Mouse (Mus musculus): ENCODE data around the gene Daam2. TPM values are rescaled to one million over a fixed set of nuclear protein-coding genes. Genes with fewer than 3 reads are reported as not detected.

Gene Daam2
- polyA plus RNA-seq, 1 experiment from 2014 or later: 2.1 TPM

- Histone ChIP-seq H3K36me3 (ENCODE audit: control insufficient read depth, insufficient read depth, low read length) (no peaks in the 10 kb centered on the region), H3K4me2 (ENCODE audit: low read length) (peak overlapping the region; percentile 82), H3K4me1 (ENCODE audit: control insufficient read depth, insufficient read depth, low read depth, low read length) (peaks cover 13% of the 10 kb centered on the region), H3K27ac (ENCODE audit: low read depth, low read length) (no peak overlapping the region), H3K9me3 (ENCODE audit: control insufficient read depth, low read length) (no peaks in the 10 kb centered on the region), H3K9ac (ENCODE audit: low read depth, low read length) (peak overlapping the region; percentile 54), H3K27me3 (replicated peaks; ENCODE audit: control insufficient read depth, insufficient read depth, low read length) (peaks cover 10% of the 10 kb centered on the region), H3K4me3 (ENCODE audit: low read length) (peak overlapping the region; percentile 47)
- 30% methylated on average over 4 of the region's 4 CpGs for WGBS
- peak; percentile 15; the same call in 1 of the 2 replicates for ATAC-seq
Observed at GRCm38 (mm10) chr17:49563416-49563780, 745 bp downstream of the Daam2 start.

- ATAC-seq: no peak
- H3K4me3 ChIP-seq (ENCODE audit: low read length): peak overlapping the region; percentile 47
- H3K27me3 ChIP-seq (replicated peaks; ENCODE audit: control insufficient read depth, insufficient read depth, low read length): peaks cover 10% of the 10 kb centered on the region
- peak overlapping the region; percentile 54 for H3K9ac ChIP-seq (ENCODE audit: low read depth, low read length)
- H3K4me2 ChIP-seq (ENCODE audit: low read length): peak overlapping the region; percentile 82
- WGBS: 32% methylated on average over 4 of the region's 5 CpGs
- H3K27ac ChIP-seq (ENCODE audit: low read depth, low read length): no peak overlapping the region
- no peaks in the 10 kb centered on the region for H3K9me3 ChIP-seq (ENCODE audit: control insufficient read depth, low read length)
- no peaks in the 10 kb centered on the region for H3K36me3 ChIP-seq (ENCODE audit: control insufficient read depth, insufficient read depth, low read length)
- H3K4me1 ChIP-seq (ENCODE audit: control insufficient read depth, insufficient read depth, low read depth, low read length): peaks cover 13% of the 10 kb centered on the region
Observed at GRCm38 (mm10) chr17:49562701-49563415, 1.3 kb downstream of the Daam2 start.

- ATAC-seq: no peak
- no peaks in the 10 kb centered on the region for H3K36me3 ChIP-seq (ENCODE audit: control insufficient read depth, insufficient read depth, low read length)
- 60% methylated on average over 4 of the region's 4 CpGs for WGBS
- peaks cover 13% of the 10 kb centered on the region for H3K4me1 ChIP-seq (ENCODE audit: control insufficient read depth, insufficient read depth, low read depth, low read length)
- H3K27me3 ChIP-seq (replicated peaks; ENCODE audit: control insufficient read depth, insufficient read depth, low read length): peaks cover 10% of the 10 kb centered on the region
- H3K4me2 ChIP-seq (ENCODE audit: low read length): peak overlapping the region; percentile 82
- no peak overlapping the region for H3K27ac ChIP-seq (ENCODE audit: low read depth, low read length)
- no peak overlapping the region for H3K9ac ChIP-seq (ENCODE audit: low read depth, low read length)
- H3K4me3 ChIP-seq (ENCODE audit: low read length): no peak overlapping the region
- no peaks in the 10 kb centered on the region for H3K9me3 ChIP-seq (ENCODE audit: control insufficient read depth, low read length)
Observed at GRCm38 (mm10) chr17:49561985-49562384, 2.2 kb downstream of the Daam2 start.

- 49% methylated on average over 5 of the region's 5 CpGs for WGBS
- peaks cover 13% of the 10 kb centered on the region for H3K4me1 ChIP-seq (ENCODE audit: control insufficient read depth, insufficient read depth, low read depth, low read length)
- no peak overlapping the region for H3K4me2 ChIP-seq (ENCODE audit: low read length)
Observed at GRCm38 (mm10) chr17:49559786-49560289, 4.3 kb downstream of the Daam2 start.

GRCm38 (mm10) chr17:49556169-49556568, 8.0 kb downstream of the Daam2 start:
- Histone ChIP-seq H3K4me1 (ENCODE audit: control insufficient read depth, insufficient read depth, low read depth, low read length) (no peaks in the 10 kb centered on the region), H3K27ac (ENCODE audit: low read depth, low read length) (no peak overlapping the region), H3K9me3 (ENCODE audit: control insufficient read depth, low read length) (no peaks in the 10 kb centered on the region), H3K27me3 (replicated peaks; ENCODE audit: control insufficient read depth, insufficient read depth, low read length) (no peaks in the 10 kb centered on the region), H3K4me2 (ENCODE audit: low read length) (no peak overlapping the region), H3K36me3 (ENCODE audit: control insufficient read depth, insufficient read depth, low read length) (no peaks in the 10 kb centered on the region), H3K9ac (ENCODE audit: low read depth, low read length) (no peak overlapping the region), H3K4me3 (ENCODE audit: low read length) (no peak overlapping the region)
- 91% methylated on average over 3 of the region's 3 CpGs for WGBS
- ATAC-seq: no peak

More at GRCm38 (mm10) chr17:49559786-49560289, 4.3 kb downstream of the Daam2 start:
- Histone ChIP-seq H3K9me3 (ENCODE audit: control insufficient read depth, low read length) (no peaks in the 10 kb centered on the region), H3K27me3 (replicated peaks; ENCODE audit: control insufficient read depth, insufficient read depth, low read length) (peaks cover 10% of the 10 kb centered on the region), H3K36me3 (ENCODE audit: control insufficient read depth, insufficient read depth, low read length) (no peaks in the 10 kb centered on the region), H3K9ac (ENCODE audit: low read depth, low read length) (no peak overlapping the region), H3K4me3 (ENCODE audit: low read length) (no peak overlapping the region), H3K27ac (ENCODE audit: low read depth, low read length) (no peak overlapping the region)
- no peak for ATAC-seq

GRCm38 (mm10) chr17:49551991-49552390, 12.2 kb downstream of the Daam2 start:
- H3K4me2 ChIP-seq (ENCODE audit: low read length): no peak overlapping the region
- no peaks in the 10 kb centered on the region for H3K4me1 ChIP-seq (ENCODE audit: control insufficient read depth, insufficient read depth, low read depth, low read length)
- WGBS: 85% methylated on average over 7 of the region's 7 CpGs
- H3K36me3 ChIP-seq (ENCODE audit: control insufficient read depth, insufficient read depth, low read length): no peaks in the 10 kb centered on the region
- H3K27ac ChIP-seq (ENCODE audit: low read depth, low read length): no peak overlapping the region
- no peaks in the 10 kb centered on the region for H3K27me3 ChIP-seq (replicated peaks; ENCODE audit: control insufficient read depth, insufficient read depth, low read length)
- ATAC-seq: no peak
- H3K9ac ChIP-seq (ENCODE audit: low read depth, low read length): no peak overlapping the region
- no peak overlapping the region for H3K4me3 ChIP-seq (ENCODE audit: low read length)
- H3K9me3 ChIP-seq (ENCODE audit: control insufficient read depth, low read length): no peaks in the 10 kb centered on the region

GRCm38 (mm10) chr17:49551465-49551864, 12.7 kb downstream of the Daam2 start:
- Histone ChIP-seq H3K27me3 (replicated peaks; ENCODE audit: control insufficient read depth, insufficient read depth, low read length) (no peaks in the 10 kb centered on the region), H3K9me3 (ENCODE audit: control insufficient read depth, low read length) (no peaks in the 10 kb centered on the region), H3K27ac (ENCODE audit: low read depth, low read length) (no peak overlapping the region), H3K4me1 (ENCODE audit: control insufficient read depth, insufficient read depth, low read depth, low read length) (no peaks in the 10 kb centered on the region), H3K9ac (ENCODE audit: low read depth, low read length) (no peak overlapping the region), H3K36me3 (ENCODE audit: control insufficient read depth, insufficient read depth, low read length) (no peaks in the 10 kb centered on the region), H3K4me3 (ENCODE audit: low read length) (no peak overlapping the region), H3K4me2 (ENCODE audit: low read length) (no peak overlapping the region)
- 83% methylated on average over 2 of the region's 2 CpGs for WGBS
- no peak for ATAC-seq

- Histone ChIP-seq H3K4me2 (ENCODE audit: low read length) (no peak overlapping the region), H3K27ac (ENCODE audit: low read depth, low read length) (no peak overlapping the region), H3K4me1 (ENCODE audit: control insufficient read depth, insufficient read depth, low read depth, low read length) (no peaks in the 10 kb centered on the region), H3K27me3 (replicated peaks; ENCODE audit: control insufficient read depth, insufficient read depth, low read length) (no peaks in the 10 kb centered on the region), H3K36me3 (ENCODE audit: control insufficient read depth, insufficient read depth, low read length) (no peaks in the 10 kb centered on the region), H3K9me3 (ENCODE audit: control insufficient read depth, low read length) (no peaks in the 10 kb centered on the region), H3K9ac (ENCODE audit: low read depth, low read length) (no peak overlapping the region), H3K4me3 (ENCODE audit: low read length) (no peak overlapping the region)
- WGBS: 61% methylated on average over 4 of the region's 4 CpGs
- no peak for ATAC-seq
Observed at GRCm38 (mm10) chr17:49545997-49546396, 18.1 kb downstream of the Daam2 start.

- Histone ChIP-seq H3K4me2 (ENCODE audit: low read length) (no peak overlapping the region), H3K4me1 (ENCODE audit: control insufficient read depth, insufficient read depth, low read depth, low read length) (no peaks in the 10 kb centered on the region), H3K36me3 (ENCODE audit: control insufficient read depth, insufficient read depth, low read length) (no peaks in the 10 kb centered on the region), H3K9ac (ENCODE audit: low read depth, low read length) (no peak overlapping the region), H3K9me3 (ENCODE audit: control insufficient read depth, low read length) (no peaks in the 10 kb centered on the region), H3K27me3 (replicated peaks; ENCODE audit: control insufficient read depth, insufficient read depth, low read length) (no peaks in the 10 kb centered on the region), H3K4me3 (ENCODE audit: low read length) (no peak overlapping the region), H3K27ac (ENCODE audit: low read depth, low read length) (no peak overlapping the region)
- 82% methylated on average over 4 of the region's 4 CpGs for WGBS
- no peak for ATAC-seq
Observed at GRCm38 (mm10) chr17:49545424-49545823, 18.7 kb downstream of the Daam2 start.

Data from hindbrain, embryonic 16.5 days (tissue).